Mouse (Mus musculus) kidney, adult 2 months (tissue): ENCODE measurements around the gene Ap3m1.

Source experiments
- CTCF ChIP-seq: fragments of 200-500 bp; conservative IDR thresholded peaks from 2 replicates; pipeline ENCODE4 v1.5.1; 2011; ENCODE audit warnings: low read depth, mild to moderate bottlenecking, control low read depth, low read length, moderate library complexity, mixed read lengths; ENCODE audit not compliant: insufficient read depth, insufficient read length
- POLR2A ChIP-seq: fragments of 200-500 bp; IDR thresholded peaks from one replicate; pipeline ENCODE4 v1.6.1; 2011; ENCODE audit warnings: low read depth, low read length, control low read depth

- TF ChIP-seq CTCF (no peak), POLR2A (no peak)
Observed at GRCm38 (mm10) chr14:21096279-21096678, 44.0 kb upstream of the Ap3m1 start.
